Mouse (Mus musculus) forebrain, postnatal 0 days (tissue): ENCODE measurements around the gene Eps8. TPM values are rescaled to one million over a fixed set of nuclear protein-coding genes. Genes with fewer than 3 reads are reported as not detected.

Source experiments
- ATAC-seq: fragments of 200-750 bp; cut with Nextera tagmentation; 2 replicates; pipeline ENCODE4 v1.8.0; 2017; ENCODE audit warnings: mild to moderate bottlenecking, moderate library complexity
- DNase-seq: peaks from one replicate; pipeline ENCODE4 v3.0.0-alpha.2; 2015
- H3K27ac ChIP-seq: fragments of 300-500 bp; sonication (generic); 2 replicates; pipeline ENCODE4 v1.5.1; 2014; ENCODE audit warnings: low read depth, mild to moderate bottlenecking, antibody characterized with exemption, low read length, moderate library complexity, mixed read lengths
- H3K27me3 ChIP-seq: fragments of 300-500 bp; sonication (generic); 2 replicates; pipeline ENCODE4 v1.6.1; 2014; ENCODE audit warnings: mild to moderate bottlenecking, low read length, mixed read lengths; ENCODE audit not compliant: insufficient read depth
- H3K36me3 ChIP-seq: fragments of 300-500 bp; sonication (generic); 2 replicates; pipeline ENCODE4 v1.6.1; 2014; ENCODE audit warnings: mild to moderate bottlenecking, moderate library complexity; ENCODE audit not compliant: insufficient read depth
- H3K4me1 ChIP-seq: fragments of 300-500 bp; sonication (generic); 2 replicates; pipeline ENCODE4 v1.6.1; 2014; ENCODE audit warnings: antibody characterized with exemption; ENCODE audit not compliant: insufficient read depth
- H3K4me2 ChIP-seq: fragments of 300-500 bp; sonication (generic); 2 replicates; pipeline ENCODE4 v1.6.1; 2014; ENCODE audit warnings: low read depth, mild to moderate bottlenecking, moderate library complexity
- H3K4me3 ChIP-seq: fragments of 300-500 bp; sonication (generic); 2 replicates; pipeline ENCODE4 v1.5.1; 2014; ENCODE audit warnings: low read depth, low read length, mixed read lengths
- H3K9ac ChIP-seq: fragments of 300-500 bp; sonication (generic); 2 replicates; pipeline ENCODE4 v1.6.1; 2014; ENCODE audit warnings: mild to moderate bottlenecking
- H3K9me3 ChIP-seq: fragments of 300-500 bp; sonication (generic); 2 replicates; pipeline ENCODE4 v1.6.1; 2016; ENCODE audit warnings: low read length
- CTCF ChIP-seq: sonication (generic); IDR thresholded peaks from 2 replicates; pipeline ENCODE4 v1.5.1; 2016; ENCODE audit warnings: antibody characterized with exemption, control low read depth, low read depth
- WGBS: fragments of 180-500 bp; shearing (Covaris S2); extraction: QIAGEN DNeasy Blood & Tissue Kit; methylation state at CpG from one replicate; pipeline ENCODE4 v1.1.7; 2014; 5-methylcytosine and 5-hydroxymethylcytosine counted together
- polyA plus RNA-seq: library from polyadenylated mRNA; unstranded; fragments of >200 nt; fragmentation: Nextera tagmentation; extraction: Ambion mirVana; gene quantifications from 2 replicates; pipeline ENCODE4 v1.2.1, GENCODE M21; 2015
- total RNA-seq: library from RNA; depleted of rRNA; stranded (reverse); fragments of >200 nt; gene quantifications from 2 replicates; pipeline ENCODE4 v1.2.3, GENCODE M21; 2014

Gene Eps8
- total and polyA plus RNA-seq, 2 experiments from 2014 or later, result 23.7 to 26.0 TPM

- WGBS, result 90% methylated on average over 3 of the region's 3 CpGs
- peaks cover 8% of the 10 kb centered on the region; the same call in 1 of the 2 replicates for H3K36me3 ChIP-seq
- no peak overlapping the region for H3K4me2 ChIP-seq
- H3K4me1 ChIP-seq, result no peaks in the 10 kb centered on the region
- no peak overlapping the region for H3K4me3 ChIP-seq
- H3K27ac ChIP-seq, result no peak overlapping the region
- H3K9me3 ChIP-seq, result no peaks in the 10 kb centered on the region
- H3K27me3 ChIP-seq, result no peaks in the 10 kb centered on the region
- DNase-seq, result no peak
- H3K9ac ChIP-seq, result no peak overlapping the region
- no peak for ATAC-seq
- TF ChIP-seq CTCF, result no peak
Measured at GRCm38 (mm10) chr6:137505555-137506227, 149.0 kb downstream of the Eps8 start.

DNA sequence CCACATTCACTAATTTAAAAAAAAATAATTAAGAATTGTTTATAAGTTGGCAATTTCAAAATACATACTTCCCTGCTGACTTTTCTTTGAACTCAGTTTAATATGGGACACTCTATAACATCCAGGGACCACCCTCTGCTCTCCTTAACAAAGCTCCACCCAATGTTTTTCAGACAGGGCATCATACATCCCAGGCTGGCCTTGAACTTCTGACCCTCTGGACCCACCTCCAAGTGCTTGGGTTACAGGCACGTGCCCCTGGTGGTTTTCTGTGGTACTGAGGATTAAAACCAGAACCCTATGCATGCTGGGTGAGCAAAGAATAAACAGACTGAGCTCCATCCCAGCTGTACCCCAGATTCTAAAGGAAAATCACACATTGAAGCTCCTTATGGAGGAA is 150.6 kb downstream of the Eps8 start:
- H3K4me2 ChIP-seq, result no peak overlapping the region
- H3K27me3 ChIP-seq, result no peaks in the 10 kb centered on the region
- no peak overlapping the region for H3K4me3 ChIP-seq
- no peak for TF ChIP-seq CTCF
- DNase-seq (no peak), ATAC-seq (no peak)
- no peak overlapping the region for H3K27ac ChIP-seq
- H3K4me1 ChIP-seq, result no peaks in the 10 kb centered on the region
- no peak overlapping the region for H3K9ac ChIP-seq
- H3K36me3 ChIP-seq, result peaks cover 8% of the 10 kb centered on the region; the same call in 1 of the 2 replicates
- 62% methylated on average over 1 of the region's 1 CpGs for WGBS
- no peaks in the 10 kb centered on the region for H3K9me3 ChIP-seq

DNA sequence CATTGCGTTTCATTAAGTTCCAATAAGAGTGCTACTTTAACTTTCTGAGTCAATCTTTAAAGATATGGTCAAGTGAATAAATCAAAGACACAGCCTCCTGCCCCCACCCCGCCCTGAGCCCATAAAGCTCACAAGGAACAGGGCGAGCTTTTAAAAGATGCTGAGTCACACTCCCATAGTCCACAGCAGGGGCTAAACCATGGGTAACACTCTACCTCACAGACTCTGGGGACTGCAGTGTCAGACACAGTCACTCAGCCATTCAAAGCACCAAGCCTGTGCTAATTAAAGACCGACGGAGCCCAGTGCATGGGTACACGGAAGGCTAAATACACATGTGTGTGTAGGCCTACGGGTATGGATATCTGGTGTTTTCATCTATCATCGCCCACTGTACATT is 151.2 kb downstream of the Eps8 start:
- ATAC-seq (no peak), DNase-seq (no peak)
- Histone ChIP-seq H3K27ac (no peak overlapping the region), H3K9me3 (no peaks in the 10 kb centered on the region), H3K4me2 (no peak overlapping the region), H3K4me1 (no peaks in the 10 kb centered on the region), H3K9ac (no peak overlapping the region), H3K27me3 (no peaks in the 10 kb centered on the region), H3K4me3 (no peak overlapping the region), H3K36me3 (peaks cover 8% of the 10 kb centered on the region; the same call in 1 of the 2 replicates)
- 80% methylated on average over 8 of the region's 8 CpGs for WGBS
- no peak for TF ChIP-seq CTCF

DNA sequence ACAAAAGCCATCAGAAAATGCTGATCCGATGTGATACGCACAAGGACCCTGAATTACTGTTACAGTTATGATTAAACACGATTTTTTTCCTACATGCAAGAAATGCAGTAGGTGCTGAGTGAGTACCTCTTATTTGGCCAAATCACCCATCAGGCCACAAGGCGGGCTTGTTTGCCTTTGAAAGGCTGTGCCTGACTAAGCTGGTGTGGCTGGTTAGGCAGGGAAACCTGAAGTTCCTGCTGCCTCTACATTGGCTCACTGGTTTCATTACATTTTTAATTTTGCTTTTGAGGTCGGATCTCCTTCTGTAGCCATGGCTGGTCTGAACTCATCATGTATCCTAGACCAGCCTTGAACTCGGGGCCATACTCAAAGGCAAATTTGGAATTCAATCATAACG is 151.7 kb downstream of the Eps8 start:
- ATAC-seq (no peak), DNase-seq (no peak)
- TF ChIP-seq CTCF, result no peak
- H3K27ac ChIP-seq, result no peak overlapping the region
- 90% methylated on average over 7 of the region's 7 CpGs for WGBS
- no peak overlapping the region for H3K4me2 ChIP-seq
- H3K9me3 ChIP-seq, result no peaks in the 10 kb centered on the region
- no peaks in the 10 kb centered on the region for H3K27me3 ChIP-seq
- no peak overlapping the region for H3K9ac ChIP-seq
- no peaks in the 10 kb centered on the region for H3K4me1 ChIP-seq
- no peak overlapping the region for H3K4me3 ChIP-seq
- peaks cover 8% of the 10 kb centered on the region; the same call in 1 of the 2 replicates for H3K36me3 ChIP-seq

DNA sequence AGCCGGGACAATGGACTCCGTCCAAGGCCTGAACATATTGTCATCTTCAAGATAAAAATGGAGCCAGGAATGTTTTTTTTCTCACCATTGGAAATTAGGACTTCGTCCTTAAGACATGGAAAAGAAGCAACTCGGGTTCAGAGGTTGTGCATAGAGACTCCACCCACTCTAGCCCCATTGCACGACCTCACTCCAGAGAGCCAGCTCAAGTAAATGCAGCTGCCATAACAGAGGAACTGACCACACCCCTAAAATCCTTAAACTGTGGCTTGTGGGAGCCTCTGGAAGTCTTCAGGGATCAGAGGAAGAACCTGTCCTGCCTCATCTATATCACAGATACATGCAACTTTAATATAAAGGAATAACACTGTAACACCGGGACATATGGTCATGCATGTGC is 155.9 kb downstream of the Eps8 start:
- DNase-seq (no peak), ATAC-seq (no peak)
- H3K4me2 ChIP-seq, result no peak overlapping the region
- H3K9ac ChIP-seq, result no peak overlapping the region
- H3K9me3 ChIP-seq, result no peaks in the 10 kb centered on the region
- H3K4me1 ChIP-seq, result no peaks in the 10 kb centered on the region
- H3K27ac ChIP-seq, result no peak overlapping the region
- no peak overlapping the region for H3K4me3 ChIP-seq
- TF ChIP-seq CTCF, result no peak
- H3K36me3 ChIP-seq, result no peaks in the 10 kb centered on the region
- H3K27me3 ChIP-seq, result no peaks in the 10 kb centered on the region
- WGBS, result 73% methylated on average over 6 of the region's 6 CpGs

DNA sequence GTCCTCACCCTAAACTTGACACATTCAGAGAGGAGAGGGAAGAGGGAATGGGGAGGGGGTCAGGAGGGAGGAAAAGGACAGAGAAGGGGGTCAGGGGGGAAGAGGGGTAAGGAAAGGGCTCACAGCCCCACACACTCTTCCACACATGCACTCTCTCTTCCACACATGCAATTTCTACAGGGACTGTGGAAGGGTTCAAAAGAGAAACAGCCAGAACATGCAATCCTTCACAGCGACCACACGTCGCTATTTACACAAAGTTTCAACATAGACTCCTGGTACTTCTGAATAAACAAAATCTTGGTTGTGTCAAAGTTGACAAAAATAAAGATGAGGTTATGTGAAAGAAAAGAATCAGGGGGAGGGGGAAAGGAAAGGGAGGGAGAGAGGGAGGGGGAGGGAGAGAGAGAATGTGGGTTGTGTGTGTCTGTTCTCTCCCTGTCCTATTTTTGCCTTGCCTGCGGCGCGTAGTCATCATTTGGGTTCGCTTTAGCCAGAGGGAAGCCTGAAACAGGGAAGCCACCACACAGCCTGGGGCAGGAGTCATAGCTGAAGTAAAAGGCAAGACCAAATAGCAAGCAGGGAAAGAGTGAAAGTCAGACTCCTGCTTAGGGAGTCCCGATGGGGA is 157.4 kb downstream of the Eps8 start:
- no peak overlapping the region for H3K27ac ChIP-seq
- H3K4me2 ChIP-seq, result no peak overlapping the region
- no peak for TF ChIP-seq CTCF
- H3K27me3 ChIP-seq, result no peaks in the 10 kb centered on the region
- DNase-seq, result no peak
- H3K4me3 ChIP-seq, result no peak overlapping the region
- H3K36me3 ChIP-seq, result no peaks in the 10 kb centered on the region
- H3K4me1 ChIP-seq, result no peaks in the 10 kb centered on the region
- no peak for ATAC-seq
- H3K9me3 ChIP-seq, result no peaks in the 10 kb centered on the region
- no peak overlapping the region for H3K9ac ChIP-seq
- WGBS, result 85% methylated on average over 8 of the region's 8 CpGs

DNA sequence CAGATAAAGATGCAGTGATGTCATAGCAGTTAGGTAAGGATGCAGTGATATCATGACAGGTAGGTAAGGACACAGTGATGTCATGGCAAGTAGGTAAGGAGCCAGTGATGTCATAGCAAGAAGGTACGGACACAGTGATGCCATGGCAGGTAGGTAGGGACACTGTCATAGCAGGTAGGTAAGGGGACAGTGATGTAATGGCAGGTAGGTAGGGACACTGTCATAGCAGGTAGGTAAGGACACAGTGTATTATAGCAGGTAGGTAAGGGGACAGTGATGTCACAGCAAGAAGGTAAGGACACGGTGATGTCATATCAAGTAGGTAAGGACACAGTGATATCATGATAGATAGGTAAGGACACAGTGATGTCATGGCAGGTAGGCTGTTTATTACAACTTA is 158.1 kb downstream of the Eps8 start:
- Histone ChIP-seq H3K4me1 (no peaks in the 10 kb centered on the region), H3K36me3 (no peaks in the 10 kb centered on the region), H3K4me2 (no peak overlapping the region), H3K4me3 (no peak overlapping the region), H3K9ac (no peak overlapping the region), H3K9me3 (no peaks in the 10 kb centered on the region), H3K27ac (no peak overlapping the region), H3K27me3 (no peaks in the 10 kb centered on the region)
- WGBS, result 99% methylated on average over 2 of the region's 2 CpGs
- TF ChIP-seq CTCF, result no peak
- DNase-seq, result no peak
- no peak for ATAC-seq
